Mouse (Mus musculus) forebrain, embryonic 10.5 days (tissue): ENCODE measurements at regions not wholly inside any gene's neighbourhood (a gene's known extent, or its start where the extent isn't known, plus 50 kb on each side); places are given as distances from the start of the nearest gene placed in this dataset.

Experiments
- DNase-seq: peaks from one replicate; pipeline ENCODE4 v3.0.0-alpha.2; 2017; ENCODE audit warnings: low spot score; ENCODE audit errors: extremely low spot score
- H3K27ac ChIP-seq: fragments of 300-500 bp; sonication (generic); 2 replicates; pipeline ENCODE4 v1.5.1; 2016; ENCODE audit warnings: mild to moderate bottlenecking
- H3K27me3 ChIP-seq: fragments of 300-500 bp; sonication (generic); 2 replicates; pipeline ENCODE4 v1.6.1; 2016; ENCODE audit warnings: mild to moderate bottlenecking; ENCODE audit not compliant: poor library complexity, severe bottlenecking
- H3K36me3 ChIP-seq: fragments of 300-500 bp; sonication (generic); replicated peaks from 2 replicates; pipeline ENCODE4 v1.6.1; 2016; ENCODE audit warnings: mild to moderate bottlenecking, moderate library complexity
- H3K4me1 ChIP-seq: fragments of 300-500 bp; sonication (generic); 2 replicates; pipeline ENCODE4 v1.6.1; 2016
- H3K4me3 ChIP-seq: fragments of 300-500 bp; sonication (generic); 2 replicates; pipeline ENCODE4 v1.5.1; 2016; ENCODE audit warnings: mild to moderate bottlenecking, moderate library complexity
- H3K9me3 ChIP-seq: fragments of 300-500 bp; sonication (generic); 2 replicates; pipeline ENCODE4 v1.6.1; 2016; ENCODE audit warnings: mild to moderate bottlenecking, moderate library complexity
- WGBS: fragments of 180-500 bp; shearing (Covaris S2); methylation state at CpG from one replicate; pipeline ENCODE4 v1.1.7; 2016; 5-methylcytosine and 5-hydroxymethylcytosine counted together

DNA sequence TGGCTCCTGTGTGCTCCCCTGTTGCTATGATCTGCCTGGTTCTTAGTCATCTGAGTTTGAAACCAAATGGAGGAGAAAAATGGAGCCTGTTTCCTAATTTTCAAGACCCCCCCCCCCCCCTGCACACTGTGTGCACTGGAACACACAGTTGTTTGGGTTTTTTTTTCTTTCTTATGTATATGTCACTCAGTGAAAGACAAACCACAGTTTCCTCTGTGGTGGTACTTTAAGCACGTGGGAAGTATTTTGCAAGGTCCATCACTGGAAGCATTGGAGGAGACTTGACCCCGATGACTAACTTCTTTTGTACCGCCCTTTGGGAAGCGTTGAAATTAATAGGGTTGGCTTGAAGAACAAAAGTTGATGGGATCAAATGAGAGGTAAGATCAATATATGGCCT lies 211.5 kb upstream of the Tas2r119 start:
- no peaks in the 10 kb centered on the region for H3K9me3 ChIP-seq
- no peaks in the 10 kb centered on the region for H3K27me3 ChIP-seq
- no peaks in the 10 kb centered on the region for H3K4me1 ChIP-seq
- 93% methylated on average over 4 of the region's 4 CpGs for WGBS
- H3K27ac ChIP-seq, result no peak overlapping the region
- H3K36me3 ChIP-seq, result no peaks in the 10 kb centered on the region
- no peak for DNase-seq
- no peak overlapping the region for H3K4me3 ChIP-seq

DNA sequence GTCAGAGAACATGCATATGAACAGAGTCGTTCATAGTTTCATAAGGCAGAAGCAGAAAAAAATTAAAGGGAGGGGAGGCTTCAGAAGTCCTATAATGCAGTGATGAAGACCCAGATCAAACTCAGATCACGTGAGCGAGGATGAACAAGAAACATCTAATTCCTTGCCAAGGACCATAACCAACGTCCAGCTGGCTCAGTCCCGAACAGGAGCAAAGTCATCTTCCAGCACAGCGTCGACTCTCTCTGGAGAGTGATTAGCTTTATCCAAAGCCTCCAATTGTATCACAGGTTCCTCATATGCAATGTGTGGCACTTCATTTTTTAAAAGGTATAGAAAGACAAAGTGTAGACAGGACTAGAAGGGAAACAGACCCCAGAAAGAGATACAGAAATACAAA lies 204.2 kb upstream of the Tas2r119 start:
- H3K36me3 ChIP-seq, result no peaks in the 10 kb centered on the region
- DNase-seq, result no peak
- H3K27ac ChIP-seq, result no peak overlapping the region
- H3K27me3 ChIP-seq, result no peaks in the 10 kb centered on the region
- no peak overlapping the region for H3K4me3 ChIP-seq
- no peaks in the 10 kb centered on the region for H3K9me3 ChIP-seq
- WGBS, result 90% methylated on average over 7 of the region's 7 CpGs
- no peaks in the 10 kb centered on the region for H3K4me1 ChIP-seq

DNA sequence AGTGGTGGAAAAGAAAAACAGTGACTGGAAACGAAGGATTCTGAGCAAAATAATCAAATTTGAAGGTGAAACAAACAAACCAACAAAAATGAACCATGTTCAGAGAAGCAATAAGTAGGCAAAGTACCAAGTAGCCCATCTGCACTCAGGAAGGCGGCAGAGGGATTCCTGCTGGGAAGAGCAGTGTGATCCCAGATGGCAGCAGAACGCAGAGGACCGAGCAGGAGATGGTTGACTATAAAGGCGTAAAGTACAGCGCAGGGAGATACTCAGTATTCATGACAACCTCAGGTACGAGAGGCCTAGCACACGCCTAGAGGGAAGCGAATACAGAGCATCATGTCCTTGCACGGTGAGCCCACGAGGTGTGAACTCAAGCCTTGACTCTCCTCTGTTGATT lies 203.2 kb upstream of the Tas2r119 start:
- 91% methylated on average over 11 of the region's 11 CpGs for WGBS
- H3K4me3 ChIP-seq, result no peak overlapping the region
- H3K36me3 ChIP-seq, result no peaks in the 10 kb centered on the region
- H3K4me1 ChIP-seq, result no peaks in the 10 kb centered on the region
- H3K27me3 ChIP-seq, result no peaks in the 10 kb centered on the region
- no peak for DNase-seq
- H3K27ac ChIP-seq, result no peak overlapping the region
- H3K9me3 ChIP-seq, result no peaks in the 10 kb centered on the region

DNA sequence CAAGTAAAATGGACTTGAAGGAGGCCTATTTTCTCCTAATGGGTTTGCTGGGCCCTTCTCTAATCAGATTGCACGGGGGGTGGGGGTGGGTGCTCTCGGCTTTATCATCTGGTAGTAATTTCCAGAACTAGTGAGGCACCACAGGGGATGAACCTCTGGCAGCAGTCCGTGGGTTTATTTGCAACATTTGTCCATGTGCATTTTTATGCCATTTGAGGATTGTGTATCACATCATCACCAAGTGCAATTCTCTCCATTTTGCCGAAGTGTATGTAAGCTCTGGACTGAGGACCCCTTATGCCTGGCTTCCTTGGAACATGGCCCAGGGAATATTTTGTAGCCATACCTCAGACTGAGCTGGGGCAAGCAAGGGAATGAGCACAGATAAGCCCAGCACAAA lies 200.6 kb upstream of the Tas2r119 start:
- no peak overlapping the region for H3K27ac ChIP-seq
- no peaks in the 10 kb centered on the region for H3K27me3 ChIP-seq
- no peaks in the 10 kb centered on the region for H3K9me3 ChIP-seq
- WGBS, result 67% methylated on average over 4 of the region's 4 CpGs
- no peaks in the 10 kb centered on the region for H3K36me3 ChIP-seq
- no peak for DNase-seq
- H3K4me1 ChIP-seq, result no peaks in the 10 kb centered on the region
- no peak overlapping the region for H3K4me3 ChIP-seq

DNA sequence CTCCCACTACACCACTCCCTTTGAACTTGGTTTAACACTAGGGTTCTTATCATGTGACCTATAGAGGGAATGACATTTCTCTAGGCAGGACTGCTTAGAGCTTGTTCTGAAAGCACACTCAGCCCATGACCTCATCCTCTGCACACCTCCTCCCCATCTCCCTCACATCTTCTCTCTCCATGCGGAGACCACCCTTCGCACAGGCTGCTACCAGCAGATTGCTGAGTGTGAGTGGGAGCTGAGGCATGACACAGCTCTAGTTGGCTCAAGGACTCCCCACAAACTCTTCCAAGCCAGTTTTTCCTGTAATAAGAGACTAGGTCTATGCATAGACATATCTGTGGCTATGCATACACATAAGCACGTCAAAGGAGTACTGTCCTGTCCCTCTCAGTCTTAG lies 199.5 kb upstream of the Tas2r119 start:
- no peak for DNase-seq
- no peak overlapping the region for H3K27ac ChIP-seq
- 96% methylated on average over 3 of the region's 3 CpGs for WGBS
- no peaks in the 10 kb centered on the region for H3K36me3 ChIP-seq
- no peak overlapping the region for H3K4me3 ChIP-seq
- no peaks in the 10 kb centered on the region for H3K27me3 ChIP-seq
- H3K4me1 ChIP-seq, result no peaks in the 10 kb centered on the region
- H3K9me3 ChIP-seq, result no peaks in the 10 kb centered on the region

DNA sequence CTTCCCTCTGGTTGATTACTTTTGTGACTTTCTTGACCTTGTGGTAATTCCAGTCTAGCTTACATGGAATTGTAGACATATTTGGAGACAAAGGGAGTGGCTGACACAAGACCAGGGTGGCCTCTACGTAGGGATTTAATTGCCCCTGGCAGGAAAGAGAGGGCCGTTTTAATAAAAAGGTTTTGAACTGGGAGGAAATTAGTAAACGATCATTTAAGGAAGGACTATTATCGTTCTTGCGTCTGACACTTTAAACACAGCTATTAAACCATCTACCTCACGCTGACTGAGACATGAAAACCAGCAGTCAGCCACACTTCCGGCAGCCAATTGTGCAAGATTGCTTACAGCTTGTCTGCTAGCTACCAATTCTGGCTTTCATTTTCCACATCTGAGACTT lies 197.1 kb upstream of the Tas2r119 start:
- no peaks in the 10 kb centered on the region for H3K36me3 ChIP-seq
- no peak overlapping the region for H3K4me3 ChIP-seq
- WGBS, result 65% methylated on average over 7 of the region's 7 CpGs
- H3K27me3 ChIP-seq, result no peaks in the 10 kb centered on the region
- no peaks in the 10 kb centered on the region for H3K9me3 ChIP-seq
- H3K27ac ChIP-seq, result no peak overlapping the region
- no peaks in the 10 kb centered on the region for H3K4me1 ChIP-seq
- DNase-seq, result no peak

DNA sequence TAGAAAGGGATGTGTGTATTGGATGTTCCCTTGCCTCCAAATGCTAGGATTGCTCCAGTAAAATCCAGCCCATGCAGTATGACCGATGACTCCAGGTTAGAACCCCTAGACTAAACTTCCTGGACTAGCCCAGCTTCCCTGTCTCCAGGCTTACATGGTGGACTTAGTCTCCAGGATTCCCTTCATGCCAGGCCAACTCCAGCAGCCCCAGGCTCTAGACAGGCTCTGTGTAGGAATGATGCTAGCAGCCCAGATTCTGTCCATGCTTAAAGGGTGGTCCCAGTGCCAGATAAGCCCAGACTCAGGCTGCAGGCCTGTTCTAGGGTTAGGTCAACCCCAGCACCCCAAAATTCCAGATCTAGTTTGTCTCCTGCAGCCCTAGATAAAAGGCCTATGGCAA lies 196.3 kb upstream of the Tas2r119 start:
- H3K27me3 ChIP-seq, result no peaks in the 10 kb centered on the region
- 92% methylated on average over 1 of the region's 1 CpGs for WGBS
- no peak overlapping the region for H3K4me3 ChIP-seq
- H3K9me3 ChIP-seq, result no peaks in the 10 kb centered on the region
- DNase-seq, result no peak
- H3K36me3 ChIP-seq, result no peaks in the 10 kb centered on the region
- H3K4me1 ChIP-seq, result no peaks in the 10 kb centered on the region
- no peak overlapping the region for H3K27ac ChIP-seq

DNA sequence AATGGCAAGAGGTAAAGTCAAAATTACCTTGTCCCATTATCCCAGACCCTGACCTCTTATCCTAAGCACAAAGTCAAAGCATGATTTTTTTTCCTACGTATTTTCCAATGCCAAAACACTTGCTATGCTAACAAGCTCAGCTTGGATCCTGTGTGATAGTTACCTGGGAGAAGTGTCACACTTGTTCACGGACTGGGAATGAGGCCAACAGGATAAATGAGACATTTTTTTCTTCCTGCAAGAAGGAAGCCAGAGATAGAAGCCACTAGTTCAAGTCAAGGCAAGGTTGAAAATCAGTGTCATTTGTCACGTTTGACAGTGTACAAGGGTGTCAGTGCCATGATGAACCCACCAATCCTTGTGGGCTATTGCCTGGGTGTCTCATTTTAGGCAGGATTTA lies 189.8 kb upstream of the Tas2r119 start:
- WGBS, result 83% methylated on average over 3 of the region's 3 CpGs
- no peak for DNase-seq
- H3K27me3 ChIP-seq, result no peaks in the 10 kb centered on the region
- H3K36me3 ChIP-seq, result no peaks in the 10 kb centered on the region
- no peak overlapping the region for H3K27ac ChIP-seq
- H3K4me1 ChIP-seq, result peaks cover 6% of the 10 kb centered on the region; the same call in 1 of the 2 replicates
- no peak overlapping the region for H3K4me3 ChIP-seq
- H3K9me3 ChIP-seq, result no peaks in the 10 kb centered on the region

DNA sequence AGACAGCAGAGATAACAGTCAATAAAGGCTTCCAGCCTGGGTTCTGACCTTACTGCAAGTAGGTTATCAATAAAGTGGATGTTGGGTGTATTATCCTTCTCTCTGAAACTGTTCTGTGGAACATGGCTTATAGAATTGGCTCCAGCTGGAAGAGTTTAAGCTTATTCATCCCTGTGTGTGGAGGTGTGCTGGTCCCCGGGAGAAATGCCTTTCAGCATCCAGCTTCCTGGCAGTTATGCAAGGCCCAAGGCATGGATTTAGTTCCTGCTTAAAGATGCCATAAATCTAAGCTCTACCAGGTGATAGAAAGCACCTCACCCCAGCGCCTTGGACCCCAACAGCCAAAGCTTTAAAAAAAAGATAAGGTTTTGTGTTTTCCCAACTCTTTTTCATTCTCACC lies 188.0 kb upstream of the Tas2r119 start:
- no peak overlapping the region for H3K4me3 ChIP-seq
- no peaks in the 10 kb centered on the region for H3K9me3 ChIP-seq
- H3K36me3 ChIP-seq, result no peaks in the 10 kb centered on the region
- no peak for DNase-seq
- 85% methylated on average over 2 of the region's 2 CpGs for WGBS
- H3K4me1 ChIP-seq, result peaks cover 6% of the 10 kb centered on the region; the same call in 1 of the 2 replicates
- H3K27me3 ChIP-seq, result no peaks in the 10 kb centered on the region
- H3K27ac ChIP-seq, result no peak overlapping the region

DNA sequence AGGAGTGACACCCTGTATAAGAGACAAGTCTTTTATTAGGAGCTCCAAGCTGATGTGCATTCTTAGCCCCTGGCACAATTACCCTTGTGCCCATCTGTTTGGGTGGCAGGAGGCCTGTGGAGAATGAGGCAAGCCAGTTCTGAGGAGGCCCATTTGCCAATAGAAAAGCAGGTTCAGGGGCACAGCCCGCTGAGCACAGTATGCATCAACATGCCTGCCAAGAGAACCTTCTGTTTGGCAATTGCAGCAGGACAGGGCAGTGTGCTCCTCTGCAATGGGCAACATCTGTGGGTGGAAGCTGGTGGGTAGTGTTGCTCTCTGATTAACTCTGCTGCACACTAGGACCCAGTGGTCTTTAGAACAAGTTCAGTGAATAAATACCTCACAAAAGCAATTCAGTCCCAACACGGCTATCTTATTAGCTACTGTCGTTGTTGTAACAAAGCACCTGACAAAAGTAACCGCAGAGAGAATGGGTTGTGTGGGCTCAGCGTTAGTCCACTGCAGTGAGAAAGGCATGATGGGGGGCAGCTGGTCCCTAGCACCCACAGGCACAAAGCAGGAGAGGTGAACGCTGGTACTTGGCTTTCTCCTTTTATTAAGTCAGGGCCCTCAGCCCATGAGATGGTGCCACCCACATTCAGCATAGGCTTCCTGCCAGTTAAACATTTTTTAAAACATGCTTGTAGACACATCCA lies 187.3 kb upstream of the Tas2r119 start:
- 79% methylated on average over 6 of the region's 6 CpGs for WGBS
- Histone ChIP-seq H3K9me3 (no peaks in the 10 kb centered on the region), H3K27me3 (no peaks in the 10 kb centered on the region), H3K4me3 (no peak overlapping the region), H3K27ac (no peak overlapping the region), H3K36me3 (no peaks in the 10 kb centered on the region), H3K4me1 (peaks cover 6% of the 10 kb centered on the region; the same call in 1 of the 2 replicates)
- DNase-seq, result no peak

DNA sequence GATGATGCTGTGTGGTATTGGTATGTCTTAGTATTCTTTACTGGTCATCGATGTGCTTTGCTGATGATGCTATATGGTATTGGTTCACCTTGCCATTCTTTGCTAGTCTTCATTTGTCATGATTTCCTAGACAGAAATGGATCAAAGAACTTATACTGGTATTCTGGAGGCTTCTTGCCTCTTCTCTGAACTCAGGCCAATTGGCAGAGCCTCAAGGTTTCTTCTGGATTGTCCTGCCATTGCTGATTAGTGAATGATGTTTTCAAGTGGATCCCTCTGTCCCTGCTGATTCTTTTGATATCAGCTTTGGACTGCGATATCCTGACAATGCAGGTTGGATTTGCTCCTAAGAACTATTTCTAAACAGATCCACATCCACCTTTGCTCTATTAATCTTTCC lies 179.1 kb upstream of the Tas2r119 start:
- Histone ChIP-seq H3K9me3 (no peaks in the 10 kb centered on the region), H3K36me3 (no peaks in the 10 kb centered on the region), H3K4me3 (no peak overlapping the region), H3K27me3 (no peaks in the 10 kb centered on the region), H3K27ac (no peak overlapping the region), H3K4me1 (peaks cover 7% of the 10 kb centered on the region)
- 87% methylated on average over 2 of the region's 2 CpGs for WGBS
- DNase-seq, result no peak

DNA sequence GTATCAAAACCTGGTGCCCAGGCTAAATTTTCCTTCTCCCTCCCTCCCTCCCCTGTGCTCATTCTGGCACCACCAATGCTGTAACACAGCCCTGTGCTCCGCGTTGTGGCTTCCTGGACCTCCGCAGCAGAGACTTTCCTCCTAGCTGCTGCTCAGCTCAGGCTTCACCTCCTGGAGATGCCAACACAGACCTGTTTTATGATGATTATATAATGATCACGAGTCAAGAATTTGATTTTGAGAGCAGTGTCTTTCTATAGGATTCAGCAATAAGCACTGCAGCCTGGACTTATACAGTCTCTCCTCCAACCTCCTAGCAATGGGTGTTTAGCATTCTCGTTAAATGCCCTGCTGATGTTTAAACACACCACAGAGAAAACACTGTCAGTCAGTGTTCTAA lies 177.5 kb upstream of the Tas2r119 start:
- Histone ChIP-seq H3K27me3 (no peaks in the 10 kb centered on the region), H3K4me3 (no peak overlapping the region), H3K27ac (no peak overlapping the region), H3K36me3 (no peaks in the 10 kb centered on the region), H3K9me3 (no peaks in the 10 kb centered on the region), H3K4me1 (peaks cover 22% of the 10 kb centered on the region)
- 80% methylated on average over 5 of the region's 5 CpGs for WGBS
- no peak for DNase-seq

DNA sequence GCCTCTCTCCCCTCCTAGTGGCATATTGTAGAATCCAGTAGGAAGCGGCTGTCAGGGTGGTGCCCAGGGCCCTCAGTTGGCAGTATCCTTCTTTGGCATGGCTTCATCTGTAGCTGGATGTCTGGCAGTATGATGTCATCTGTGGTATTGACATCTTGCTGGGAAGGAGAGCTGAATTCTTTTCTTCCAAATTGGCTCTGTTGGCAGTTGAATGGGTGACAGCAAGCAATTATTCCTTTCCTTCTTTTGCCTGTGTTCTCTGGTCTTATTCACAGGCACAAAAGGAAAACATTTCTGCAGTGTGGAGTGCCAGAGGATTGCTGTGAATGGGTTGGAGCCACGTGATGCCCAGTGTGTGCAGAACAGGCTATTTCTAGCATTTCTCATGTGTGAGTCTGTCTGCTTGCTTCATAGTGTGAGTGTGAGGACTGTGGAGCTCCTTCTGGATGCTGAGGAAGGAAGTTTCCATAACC lies 174.1 kb upstream of the Tas2r119 start:
- Histone ChIP-seq H3K27ac (peak overlapping the region; percentile 77), H3K36me3 (no peaks in the 10 kb centered on the region), H3K4me1 (peaks cover 23% of the 10 kb centered on the region), H3K4me3 (no peak overlapping the region), H3K9me3 (no peaks in the 10 kb centered on the region), H3K27me3 (no peaks in the 10 kb centered on the region)
- 68% methylated on average over 2 of the region's 2 CpGs for WGBS
- peak; percentile 24 for DNase-seq

DNA sequence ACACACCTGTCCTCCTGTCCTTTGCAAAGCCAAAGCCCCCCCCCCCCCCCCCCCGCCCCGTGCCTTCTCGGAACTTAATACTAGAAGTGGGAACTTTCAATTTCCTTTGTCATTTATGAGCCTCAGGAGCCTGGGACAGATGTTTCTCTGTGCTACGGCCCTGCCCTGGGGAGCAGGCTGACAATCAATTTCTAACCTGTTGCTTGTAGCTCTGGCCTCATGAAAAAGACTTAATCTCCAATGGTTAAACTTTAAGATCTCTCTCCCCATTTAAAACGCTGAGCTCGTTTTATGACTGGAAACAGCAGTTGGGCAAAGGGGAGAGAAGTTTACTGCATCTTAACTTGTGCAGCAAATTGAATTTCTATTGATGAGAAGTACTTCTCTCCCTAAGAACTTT lies 173.6 kb upstream of the Tas2r119 start:
- no peaks in the 10 kb centered on the region for H3K36me3 ChIP-seq
- H3K9me3 ChIP-seq, result no peaks in the 10 kb centered on the region
- H3K27ac ChIP-seq, result peak overlapping the region; percentile 77
- DNase-seq, result no peak
- H3K4me3 ChIP-seq, result no peak overlapping the region
- 22% methylated on average over 6 of the region's 6 CpGs for whole genome bisulfite sequencing
- no peaks in the 10 kb centered on the region for H3K27me3 ChIP-seq
- H3K4me1 ChIP-seq, result peaks cover 23% of the 10 kb centered on the region
